Mouse (Mus musculus): Measurements from ENCODE around the gene Mex3b.
A peak's percentile ranks its signal among the peaks of the same experiment; 100 is the strongest.

Gene Mex3b

GRCm38 (mm10) chr7:82866486-82867270 lies 455 bp upstream of the Mex3b start:
- DNase-seq = peak; percentile 89 to 91

GRCm38 (mm10) chr7:82868309-82869230 lies 1.4 kb downstream of the Mex3b start:
- DNase-seq = peak in 1 of 2 experiments; percentile 17

- DNase-seq = peak; percentile 67 to 70
Observed at GRCm38 (mm10) chr7:82869231-82870147, 2.4 kb downstream of the Mex3b start.

GRCm38 (mm10) chr7:82870148-82870513 lies 3.0 kb downstream of the Mex3b start:
- DNase-seq = no peak

- no peak for DNase-seq
Observed at GRCm38 (mm10) chr7:82876551-82876950, 9.4 kb downstream of the Mex3b start.

GRCm38 (mm10) chr7:82880016-82880415 lies 12.9 kb downstream of the Mex3b start:
- no peak for DNase-seq

GRCm38 (mm10) chr7:82880700-82881099 lies 13.6 kb downstream of the Mex3b start:
- no peak for DNase-seq

- DNase-seq = no peak
Observed at GRCm38 (mm10) chr7:82890317-82890850, 23.3 kb downstream of the Mex3b start.

- no peak for DNase-seq
Observed at GRCm38 (mm10) chr7:82890875-82891515, 23.9 kb downstream of the Mex3b start.

- DNase-seq = no peak
Observed at GRCm38 (mm10) chr7:82894366-82894765, 27.2 kb downstream of the Mex3b start.

GRCm38 (mm10) chr7:82895606-82896005 lies 28.5 kb downstream of the Mex3b start:
- peak in 1 of 2 experiments; percentile 29 for DNase-seq

- no peak for DNase-seq
Observed at GRCm38 (mm10) chr7:82896750-82897149, 29.6 kb downstream of the Mex3b start.

- DNase-seq = no peak
Observed at GRCm38 (mm10) chr7:82899459-82900297, 32.5 kb downstream of the Mex3b start.

- DNase-seq = peak; percentile 47 to 71
Observed at GRCm38 (mm10) chr7:82903006-82903405, 35.9 kb downstream of the Mex3b start.

GRCm38 (mm10) chr7:82905527-82905926 lies 38.4 kb downstream of the Mex3b start:
- DNase-seq = no peak

- peak in 1 of 2 experiments; percentile 35 for DNase-seq
Observed at GRCm38 (mm10) chr7:82907081-82907480, 39.9 kb downstream of the Mex3b start.

GRCm38 (mm10) chr7:82910536-82911384 lies 43.6 kb downstream of the Mex3b start:
- DNase-seq = no peak

GRCm38 (mm10) chr7:82911501-82911900 lies 44.4 kb downstream of the Mex3b start:
- DNase-seq = peak in 1 of 2 experiments; percentile 29

GRCm38 (mm10) chr7:82914297-82914696 lies 47.2 kb downstream of the Mex3b start:
- no peak for DNase-seq

All from kidney, adult 8-10 months (tissue).